Mouse (Mus musculus) hindbrain, embryonic 12.5 days (tissue): ENCODE measurements around the gene Sf1. TPM values are rescaled to one million over a fixed set of nuclear protein-coding genes. Genes with fewer than 3 reads are reported as not detected.

ENCODE experiments used
- ATAC-seq: fragments of 200-750 bp; cut with Nextera tagmentation; 2 replicates; pipeline ENCODE4 v1.8.0; 2017; ENCODE audit warnings: moderate TSS enrichment; ENCODE audit not compliant: low FRiP score
- H3K27ac ChIP-seq: fragments of 300-500 bp; sonication (generic); 2 replicates; pipeline ENCODE4 v1.5.1; 2016; ENCODE audit warnings: mild to moderate bottlenecking
- H3K27me3 ChIP-seq: fragments of 300-500 bp; sonication (generic); 2 replicates; pipeline ENCODE4 v1.6.1; 2016; ENCODE audit warnings: mild to moderate bottlenecking
- H3K36me3 ChIP-seq: fragments of 300-500 bp; sonication (generic); 2 replicates; pipeline ENCODE4 v1.6.1; 2016; ENCODE audit warnings: mild to moderate bottlenecking
- H3K4me1 ChIP-seq: fragments of 300-500 bp; sonication (generic); 2 replicates; pipeline ENCODE4 v1.6.1; 2016
- H3K4me2 ChIP-seq: fragments of 300-500 bp; sonication (generic); replicated peaks from 2 replicates; pipeline ENCODE4 v1.6.1; 2016; ENCODE audit warnings: mild to moderate bottlenecking
- H3K4me3 ChIP-seq: fragments of 300-500 bp; sonication (generic); 2 replicates; pipeline ENCODE4 v1.5.1; 2016; ENCODE audit warnings: mild to moderate bottlenecking
- H3K9ac ChIP-seq: fragments of 300-500 bp; sonication (generic); 2 replicates; pipeline ENCODE4 v1.6.1; 2016; ENCODE audit warnings: mild to moderate bottlenecking, moderate library complexity
- H3K9me3 ChIP-seq: fragments of 300-500 bp; sonication (generic); replicated peaks from 2 replicates; pipeline ENCODE4 v1.6.1; 2016; ENCODE audit warnings: mild to moderate bottlenecking
- whole genome bisulfite sequencing: fragments of 180-500 bp; shearing (Covaris S2); methylation state at CpG from one replicate; pipeline ENCODE4 v1.1.7; 2016; 5-methylcytosine and 5-hydroxymethylcytosine counted together
- polyA plus RNA-seq: library from polyadenylated mRNA; unstranded; fragments of >200 nt; fragmentation: Nextera tagmentation; extraction: Ambion mirVana; gene quantifications from 2 replicates; pipeline ENCODE4 v1.2.1, GENCODE M21; 2016

Sf1 gene
- polyA plus RNA-seq, 1 experiment from 2014 or later: 168 TPM

GRCm38 (mm10) chr19:6407109-6407508 lies 43.6 kb downstream of the Sf1 start:
- WGBS: 74% methylated on average over 8 of the region's 8 CpGs
- Histone ChIP-seq H3K4me1 (peaks cover 9% of the 10 kb centered on the region; the same call in 1 of the 2 replicates), H3K9me3 (no peaks in the 10 kb centered on the region), H3K9ac (no peak overlapping the region), H3K4me2 (no peak overlapping the region), H3K4me3 (no peak overlapping the region), H3K27ac (no peak overlapping the region), H3K27me3 (peaks cover 18% of the 10 kb centered on the region), H3K36me3 (no peaks in the 10 kb centered on the region)
- ATAC-seq: no peak

- no peak overlapping the region for H3K4me3 ChIP-seq
- no peak overlapping the region for H3K4me2 ChIP-seq
- peaks cover 10% of the 10 kb centered on the region for H3K27me3 ChIP-seq
- WGBS: 46% methylated on average over 16 of the region's 16 CpGs
- H3K9me3 ChIP-seq: no peaks in the 10 kb centered on the region
- no peak overlapping the region for H3K27ac ChIP-seq
- no peaks in the 10 kb centered on the region for H3K36me3 ChIP-seq
- no peak for ATAC-seq
- peaks cover 12% of the 10 kb centered on the region; the same call in 1 of the 2 replicates for H3K4me1 ChIP-seq
- H3K9ac ChIP-seq: no peak overlapping the region
Measured at GRCm38 (mm10) chr19:6407816-6408510, 44.5 kb downstream of the Sf1 start.

- no peak overlapping the region for H3K9ac ChIP-seq
- no peak overlapping the region for H3K27ac ChIP-seq
- WGBS: 75% methylated on average over 8 of the region's 8 CpGs
- H3K4me1 ChIP-seq: peaks cover 5% of the 10 kb centered on the region; the same call in 1 of the 2 replicates
- H3K27me3 ChIP-seq: peaks cover 6% of the 10 kb centered on the region
- no peak overlapping the region for H3K4me2 ChIP-seq
- no peaks in the 10 kb centered on the region for H3K9me3 ChIP-seq
- no peak for ATAC-seq
- no peak overlapping the region for H3K4me3 ChIP-seq
- H3K36me3 ChIP-seq: no peaks in the 10 kb centered on the region
Measured at GRCm38 (mm10) chr19:6408749-6409148, 45.3 kb downstream of the Sf1 start.

- Histone ChIP-seq H3K9ac (no peak overlapping the region), H3K4me3 (no peak overlapping the region), H3K27ac (no peak overlapping the region), H3K27me3 (peaks cover 6% of the 10 kb centered on the region), H3K4me2 (no peak overlapping the region), H3K4me1 (peaks cover 4% of the 10 kb centered on the region; the same call in 1 of the 2 replicates), H3K36me3 (no peaks in the 10 kb centered on the region), H3K9me3 (no peaks in the 10 kb centered on the region)
- WGBS: 81% methylated on average over 5 of the region's 5 CpGs
- no peak for ATAC-seq
Measured at GRCm38 (mm10) chr19:6409176-6409575, 45.7 kb downstream of the Sf1 start.

- peaks cover under 1% of the 10 kb centered on the region; the same call in 1 of the 2 replicates for H3K27me3 ChIP-seq
- H3K9me3 ChIP-seq: no peaks in the 10 kb centered on the region
- no peak overlapping the region for H3K4me3 ChIP-seq
- H3K36me3 ChIP-seq: no peaks in the 10 kb centered on the region
- H3K4me1 ChIP-seq: peaks cover 10% of the 10 kb centered on the region
- no peak overlapping the region for H3K9ac ChIP-seq
- 78% methylated on average over 5 of the region's 5 CpGs for WGBS
- ATAC-seq: no peak
- no peak overlapping the region for H3K4me2 ChIP-seq
- no peak overlapping the region for H3K27ac ChIP-seq
Measured at GRCm38 (mm10) chr19:6409936-6410335, 46.4 kb downstream of the Sf1 start.

GRCm38 (mm10) chr19:6412798-6413197 lies 49.3 kb downstream of the Sf1 start:
- Histone ChIP-seq H3K9ac (no peak overlapping the region), H3K9me3 (no peaks in the 10 kb centered on the region), H3K27ac (no peak overlapping the region), H3K4me2 (no peak overlapping the region), H3K4me3 (no peak overlapping the region), H3K27me3 (no peaks in the 10 kb centered on the region), H3K4me1 (peaks cover 39% of the 10 kb centered on the region), H3K36me3 (no peaks in the 10 kb centered on the region)
- 64% methylated on average over 14 of the region's 14 CpGs for WGBS
- ATAC-seq: no peak

- Histone ChIP-seq H3K9ac (peak overlapping the region; percentile 46; the same call in 1 of the 2 replicates), H3K4me2 (peak overlapping the region; percentile 26), H3K4me1 (peaks cover 52% of the 10 kb centered on the region), H3K27ac (peak overlapping the region; percentile 94), H3K36me3 (no peaks in the 10 kb centered on the region), H3K27me3 (peaks cover 18% of the 10 kb centered on the region), H3K4me3 (no peak overlapping the region), H3K9me3 (no peaks in the 10 kb centered on the region)
- ATAC-seq: no peak
- 43% methylated on average over 6 of the region's 6 CpGs for WGBS
Measured at GRCm38 (mm10) chr19:6415454-6415853, 52.0 kb downstream of the Sf1 start.

GRCm38 (mm10) chr19:6416124-6416770 lies 52.8 kb downstream of the Sf1 start:
- H3K27me3 ChIP-seq: peaks cover 26% of the 10 kb centered on the region
- H3K27ac ChIP-seq: peak overlapping the region; percentile 94
- peak overlapping the region; percentile 46; the same call in 1 of the 2 replicates for H3K9ac ChIP-seq
- H3K9me3 ChIP-seq: no peaks in the 10 kb centered on the region
- no peak overlapping the region for H3K4me3 ChIP-seq
- no peaks in the 10 kb centered on the region for H3K36me3 ChIP-seq
- 3% methylated on average over 9 of the region's 9 CpGs for WGBS
- ATAC-seq: peak; percentile 64
- H3K4me2 ChIP-seq: peak overlapping the region; percentile 26
- H3K4me1 ChIP-seq: peaks cover 60% of the 10 kb centered on the region

- H3K4me2 ChIP-seq: peak overlapping the region; percentile 26; the same call in 1 of the 2 replicates
- H3K27me3 ChIP-seq: peaks cover 35% of the 10 kb centered on the region
- ATAC-seq: no peak
- H3K27ac ChIP-seq: peak overlapping the region; percentile 94
- H3K36me3 ChIP-seq: no peaks in the 10 kb centered on the region
- peak overlapping the region; percentile 46 for H3K9ac ChIP-seq
- H3K4me1 ChIP-seq: peaks cover 65% of the 10 kb centered on the region
- no peak overlapping the region for H3K4me3 ChIP-seq
- H3K9me3 ChIP-seq: no peaks in the 10 kb centered on the region
- WGBS: 55% methylated on average over 12 of the region's 12 CpGs
Measured at GRCm38 (mm10) chr19:6416894-6417761, 53.6 kb downstream of the Sf1 start.

- H3K4me1 ChIP-seq: peaks cover 71% of the 10 kb centered on the region
- H3K4me3 ChIP-seq: peak within 1 kb of the TSS; percentile 69
- H3K27me3 ChIP-seq: peaks cover 41% of the 10 kb centered on the region
- WGBS: under 1% methylated on average over 43 of the region's 46 CpGs
- H3K9ac ChIP-seq: peak within 1 kb of the TSS; percentile 89
- peak; percentile 89 for ATAC-seq
- no peaks in the 10 kb centered on the region for H3K9me3 ChIP-seq
- H3K27ac ChIP-seq: peak within 1 kb of the TSS; percentile 94
- peak within 1 kb of the TSS; percentile 90 for H3K4me2 ChIP-seq
- no peaks in the 10 kb centered on the region for H3K36me3 ChIP-seq
Measured at GRCm38 (mm10) chr19:6418233-6418879, 54.9 kb downstream of the Sf1 start, which contains the start of gene Nrxn2. Gene Nrxn2 (plus strand): TSS chr19:6418731.

GRCm38 (mm10) chr19:6418984-6419692 lies 55.6 kb downstream of the Sf1 start:
- Histone ChIP-seq H3K36me3 (no peaks in the 10 kb centered on the region), H3K4me3 (peak overlapping the region; percentile 69), H3K4me2 (peak overlapping the region; percentile 90), H3K9ac (peak overlapping the region; percentile 89), H3K27ac (peak overlapping the region; percentile 94), H3K9me3 (no peaks in the 10 kb centered on the region), H3K27me3 (peaks cover 41% of the 10 kb centered on the region), H3K4me1 (peaks cover 78% of the 10 kb centered on the region)
- ATAC-seq: peak; percentile 22; the same call in 1 of the 2 replicates
- 6% methylated on average over 20 of the region's 23 CpGs for WGBS
